Mouse (Mus musculus) cerebellum, adult 8-10 months (tissue): Measurements from ENCODE around the gene Aar2.
A peak's percentile ranks its signal among the peaks of the same experiment; 100 is the strongest.
"Not testable (repeated sequence)": the region's sequence is repeated elsewhere in the genome, so short reads cannot be mapped to it uniquely, and the experiment has no call there.

ENCODE experiments used
- DNase-seq: peaks from one replicate; pipeline ENCODE4 v3.0.0; 2022

Aar2 gene

GRCm38 (mm10) chr2:156547123-156547891, at the start of gene Aar2:
Aar2 (plus strand) TSS chr2:156547584.
- DNase-seq: peak; percentile 85

- peak; percentile 73 for DNase-seq
These were observed 49.5 kb upstream of the Aar2 start for GRCm38 (mm10) chr2:156497915-156498314.

DNA sequence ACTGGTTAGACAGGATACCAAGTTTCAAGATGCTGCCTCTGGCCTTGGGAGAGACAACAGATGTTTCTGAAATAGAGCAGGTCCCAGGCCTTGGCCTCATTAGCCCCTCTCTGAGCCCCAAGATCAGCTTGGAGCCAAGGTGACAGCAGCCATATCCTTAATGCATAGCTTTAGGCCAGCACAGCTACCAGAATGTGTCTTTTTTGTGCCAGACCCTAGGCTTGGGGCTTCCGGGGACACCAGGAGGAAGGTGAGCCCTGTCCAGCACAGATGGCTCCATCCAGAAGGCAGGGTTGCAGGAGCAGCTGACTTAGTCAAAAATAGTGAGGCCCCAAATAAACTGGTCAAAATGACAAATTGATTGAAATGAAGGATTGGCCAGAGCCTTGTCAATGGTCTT, 46.4 kb upstream of the Aar2 start:
- no peak for DNase-seq

GRCm38 (mm10) chr2:156505533-156505932, 41.9 kb upstream of the Aar2 start:
- DNase-seq: no peak

DNA sequence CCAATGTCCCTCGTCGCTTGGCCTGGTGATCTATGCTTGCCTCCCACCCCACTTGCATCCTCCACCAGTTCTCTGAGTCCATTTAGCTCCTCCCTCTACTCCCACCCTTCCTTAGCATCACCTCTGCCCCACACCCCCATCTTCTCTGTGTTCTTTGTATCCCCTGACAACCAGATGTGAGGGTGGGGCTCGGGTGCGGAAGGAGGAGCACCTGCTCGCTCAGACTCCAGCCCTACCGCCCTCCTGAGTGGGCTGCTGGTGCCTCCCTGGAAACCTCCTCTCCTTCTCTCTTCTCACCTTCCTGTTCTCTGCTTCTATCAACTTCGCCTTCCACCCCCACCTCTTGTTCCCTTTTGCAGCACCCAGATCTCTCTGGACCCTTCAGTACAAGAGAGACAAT, 35.4 kb upstream of the Aar2 start:
- DNase-seq: no peak

GRCm38 (mm10) chr2:156512561-156512960, 34.8 kb upstream of the Aar2 start:
- DNase-seq: no peak

DNA sequence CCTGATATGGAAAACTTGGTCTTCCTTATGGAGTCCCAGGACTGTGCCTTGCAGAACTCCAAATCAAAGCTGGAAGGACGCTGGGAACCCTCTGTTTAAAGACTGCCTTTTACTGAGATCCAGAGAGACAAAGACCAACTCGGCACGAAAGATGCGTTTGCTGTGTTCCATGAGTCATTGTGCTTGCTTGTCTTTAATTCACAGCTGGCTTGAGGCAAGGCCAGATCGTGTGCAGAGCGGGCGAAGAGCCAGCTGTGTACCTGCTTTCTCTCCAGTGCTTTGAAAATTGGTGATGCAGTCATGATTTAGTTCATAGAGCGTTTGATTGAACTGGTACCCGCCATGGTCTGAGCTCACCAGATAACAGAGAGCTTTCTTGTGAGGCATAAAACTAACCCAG, 32.3 kb upstream of the Aar2 start:
- no peak for DNase-seq

- peak; percentile 88 for DNase-seq
These were observed 31.7 kb upstream of the Aar2 start for GRCm38 (mm10) chr2:156515565-156516185.

DNA sequence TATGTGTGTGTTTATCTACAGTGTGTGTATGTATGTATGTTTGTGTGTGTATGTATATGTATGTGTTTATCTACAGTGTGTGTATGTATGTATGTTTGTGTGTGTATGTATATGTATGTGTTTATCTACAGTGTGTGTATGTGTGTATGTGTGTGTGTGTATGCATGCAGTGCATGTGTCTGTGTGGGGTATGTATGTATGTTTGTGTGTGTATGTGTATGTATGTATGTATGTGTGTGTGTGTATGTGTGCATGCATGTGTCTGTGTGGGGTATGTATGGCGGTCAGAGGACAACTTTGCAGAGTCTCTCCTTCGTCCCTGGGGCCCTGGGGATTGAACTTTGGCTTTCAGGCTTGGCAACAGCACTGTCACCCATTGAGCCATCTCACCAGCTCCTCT, 30.7 kb upstream of the Aar2 start:
- DNase-seq: not testable (repeated sequence)

GRCm38 (mm10) chr2:156518306-156518705, 29.1 kb upstream of the Aar2 start:
- DNase-seq: no peak

DNA sequence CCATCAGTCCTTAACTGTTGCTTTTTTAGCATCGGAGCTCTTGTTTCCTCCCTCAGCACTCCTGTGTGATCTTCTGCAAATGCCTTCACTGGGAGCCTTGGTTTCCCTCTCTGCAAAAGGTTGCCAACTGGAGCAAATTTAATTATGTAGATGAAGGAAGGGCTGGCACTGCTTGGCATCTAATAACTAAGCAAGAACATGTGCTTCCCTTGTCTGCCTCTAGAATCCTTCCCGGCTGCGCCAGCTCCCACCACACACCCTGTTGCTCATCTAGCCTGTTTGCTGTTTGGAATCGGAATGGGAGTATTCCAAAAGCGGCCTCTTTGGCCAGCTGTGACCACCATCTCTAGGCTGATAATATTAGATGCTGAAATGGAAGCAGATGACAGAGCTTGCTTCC, 27.8 kb upstream of the Aar2 start:
- DNase-seq: no peak

DNA sequence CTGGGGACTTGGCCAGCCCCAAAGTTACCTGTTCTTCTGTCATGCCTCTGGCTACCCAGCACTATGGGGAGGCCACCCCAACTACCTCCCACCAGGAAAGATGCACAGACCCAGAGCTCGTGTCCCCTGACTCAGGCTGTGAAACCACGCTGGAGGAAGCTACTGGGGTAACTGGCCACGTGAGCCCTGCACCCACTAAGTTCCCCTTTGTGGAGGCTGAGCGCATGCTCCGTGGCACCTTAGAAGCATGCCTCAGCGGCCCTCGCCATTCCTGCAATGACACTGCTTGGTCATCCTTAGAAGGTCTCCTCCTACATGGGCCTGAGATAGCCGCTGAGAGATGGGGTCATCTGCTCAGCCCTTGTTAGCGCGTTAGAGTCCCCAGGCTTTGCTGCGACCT, 24.4 kb upstream of the Aar2 start:
- no peak for DNase-seq

DNA sequence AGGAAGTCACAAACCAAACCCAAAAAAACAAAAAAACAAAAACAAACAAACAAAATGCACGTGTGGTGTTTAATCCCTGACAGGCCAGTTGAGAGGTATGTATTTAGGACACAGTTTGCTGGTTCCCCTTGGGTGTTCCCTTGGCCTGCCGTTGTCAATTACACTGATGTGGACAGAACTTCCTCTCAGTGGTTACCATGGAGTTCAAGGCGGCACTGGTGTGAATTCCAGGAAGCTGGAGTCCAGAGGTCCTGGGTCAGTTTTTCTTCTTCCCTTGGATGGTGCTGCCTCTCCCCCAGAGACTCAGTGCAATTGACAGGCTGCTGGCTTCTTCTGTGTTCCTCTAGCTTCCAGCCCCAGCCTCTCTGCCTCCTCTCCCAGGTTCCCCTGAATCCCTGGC, 23.3 kb upstream of the Aar2 start:
- DNase-seq: no peak

GRCm38 (mm10) chr2:156529726-156530125, 17.7 kb upstream of the Aar2 start:
- no peak for DNase-seq

DNA sequence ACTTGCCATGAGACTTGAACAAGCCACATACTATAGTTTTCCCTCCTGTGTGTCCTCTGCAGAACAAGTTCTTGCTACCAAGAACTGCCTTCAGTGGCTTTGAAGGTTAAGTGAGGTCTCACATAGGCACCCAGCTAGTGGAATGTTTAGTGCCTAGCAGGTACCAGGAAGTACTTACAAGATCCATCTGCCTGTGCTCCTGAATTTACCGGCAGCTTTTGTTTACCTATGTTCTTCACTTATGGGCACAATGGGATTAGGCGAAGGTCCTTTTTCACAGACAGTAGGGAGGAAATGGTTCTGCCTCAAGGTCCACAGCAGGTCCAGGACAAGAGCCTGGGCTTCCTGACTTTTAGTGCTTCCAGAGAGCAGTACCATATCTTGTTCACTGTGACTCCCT, 14.2 kb upstream of the Aar2 start:
- DNase-seq: no peak

DNA sequence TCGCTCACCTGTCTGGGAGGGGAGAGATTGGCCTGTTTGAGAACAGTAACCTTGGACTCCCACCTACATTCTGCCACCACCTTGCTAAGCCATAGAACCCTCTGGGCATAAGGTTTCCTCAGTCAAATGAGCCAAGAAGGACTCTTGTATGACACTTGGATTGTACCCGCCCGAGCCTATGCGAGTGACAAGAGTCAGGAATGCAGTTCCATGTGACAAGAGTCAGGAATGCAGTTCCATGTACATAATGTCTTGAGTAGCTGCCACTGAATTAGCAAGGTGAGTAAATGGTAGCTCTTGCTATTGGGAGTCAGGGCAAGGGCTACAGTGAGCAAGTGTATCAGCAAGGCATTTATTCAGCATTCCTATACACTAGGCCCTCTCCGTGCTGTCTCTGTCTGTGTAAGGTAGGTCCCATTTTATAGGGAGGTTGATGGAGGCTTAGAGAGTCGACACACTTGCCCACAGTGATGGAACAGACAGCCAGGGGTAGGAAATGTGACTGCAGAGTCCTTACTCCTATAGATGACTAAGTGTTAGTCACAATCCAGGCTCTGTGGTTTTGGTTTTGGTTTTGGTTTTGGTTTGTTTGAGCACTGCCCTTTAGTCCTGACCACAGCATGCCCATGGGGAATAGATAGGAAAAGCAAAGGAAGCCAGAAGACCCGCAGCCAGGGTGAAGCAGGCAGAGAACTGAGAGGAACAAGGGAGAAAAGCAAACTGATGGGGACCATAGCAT, 8.4 kb upstream of the Aar2 start:
- DNase-seq: no peak

DNA sequence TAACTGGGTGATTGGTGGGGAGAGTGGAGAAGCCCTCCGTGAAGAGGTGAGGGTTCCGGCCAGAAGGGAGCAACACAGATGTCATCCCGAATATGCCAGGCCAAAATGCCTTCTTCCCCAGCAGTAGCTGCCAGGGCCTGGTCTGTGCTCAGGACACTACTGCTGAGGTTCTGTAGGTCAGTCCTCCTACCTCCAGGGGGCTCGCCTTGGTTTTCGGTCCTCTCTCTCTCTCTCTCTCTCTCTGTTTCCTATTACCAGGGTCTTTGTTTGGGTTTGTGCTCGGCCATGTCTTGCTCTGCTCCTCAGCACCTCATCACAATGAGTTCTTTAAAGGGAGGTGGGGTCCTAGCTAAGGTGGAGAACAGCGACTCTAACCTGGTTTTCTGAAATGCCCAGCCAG, 6.4 kb upstream of the Aar2 start:
- no peak for DNase-seq

DNA sequence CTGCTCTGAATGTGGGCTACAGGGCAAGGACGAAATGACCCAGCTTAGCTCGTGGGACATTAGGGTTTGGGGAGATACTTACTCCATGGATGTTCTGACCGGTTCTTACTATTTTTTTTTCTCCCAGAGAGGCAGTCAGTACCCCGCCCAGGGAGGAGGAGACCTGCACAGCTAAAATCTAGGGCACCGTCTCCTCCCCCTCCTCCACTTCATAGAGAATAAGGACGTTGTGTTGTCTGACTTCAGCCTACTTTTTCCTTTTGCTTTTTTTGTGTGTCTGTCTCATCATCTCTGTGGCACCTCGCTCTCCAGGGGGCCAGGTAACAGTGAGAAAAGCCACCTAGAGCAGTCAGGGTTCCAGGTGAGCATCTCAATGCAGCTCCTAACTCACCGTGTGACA, 5.0 kb upstream of the Aar2 start:
- no peak for DNase-seq

DNA sequence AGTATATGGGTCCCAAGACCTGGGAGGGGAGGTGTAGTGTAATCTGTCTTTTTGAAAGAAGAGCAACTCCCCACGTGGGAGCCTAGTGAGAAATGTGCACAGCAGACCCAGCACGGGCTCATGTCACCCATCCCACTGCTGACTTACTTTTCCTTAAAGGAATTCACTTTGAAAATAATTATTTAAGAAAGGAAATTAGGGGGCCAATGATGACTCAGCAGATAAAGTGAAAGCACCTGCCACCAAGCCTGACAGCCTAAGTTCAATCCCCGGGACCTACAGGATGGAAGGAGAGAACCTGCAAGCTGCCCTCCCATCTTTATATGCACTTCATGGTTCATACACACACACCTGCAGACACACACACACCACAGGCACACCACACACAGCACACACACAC, 3.6 kb upstream of the Aar2 start:
- DNase-seq: no peak

DNA sequence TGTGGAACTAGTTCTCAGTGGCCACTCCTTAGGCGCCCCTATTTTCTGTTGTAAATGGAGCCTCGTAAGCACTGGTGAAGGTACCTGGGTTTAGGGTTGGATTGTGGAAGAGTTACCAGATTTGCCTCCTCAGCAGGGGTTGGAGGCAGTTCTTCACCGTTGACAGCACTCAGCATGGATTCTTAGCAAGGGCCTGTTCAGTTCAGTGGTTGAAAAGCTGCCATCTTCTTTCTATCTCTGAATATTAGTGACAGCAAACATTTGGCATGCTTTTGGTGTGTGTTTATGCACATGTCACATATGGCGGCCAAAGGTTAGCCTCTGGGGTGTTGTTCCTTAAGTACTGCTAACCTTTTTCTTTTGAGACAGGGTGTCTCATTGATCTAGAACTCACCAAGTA, 5.0 kb downstream of the Aar2 start:
- no peak for DNase-seq

DNA sequence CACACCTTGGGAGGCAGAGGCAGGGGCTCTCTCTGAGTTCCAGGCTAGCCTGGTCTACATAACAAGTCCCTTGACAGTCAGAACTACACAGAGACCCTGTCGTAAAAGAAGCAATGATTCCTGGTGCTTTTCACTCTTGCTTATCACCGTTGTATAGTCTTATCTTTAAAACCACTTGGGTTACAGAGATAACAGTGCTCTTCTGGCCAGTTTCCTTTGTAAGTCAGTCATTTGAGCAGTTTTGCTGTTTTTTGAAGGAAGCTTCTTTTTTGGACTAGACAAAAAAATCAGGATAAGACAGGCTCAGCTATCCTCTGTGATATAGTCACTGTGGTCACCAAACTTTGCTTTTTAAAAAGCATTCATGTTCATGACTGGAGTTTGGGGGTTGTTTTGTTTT, 14.4 kb downstream of the Aar2 start:
- DNase-seq: no peak

DNA sequence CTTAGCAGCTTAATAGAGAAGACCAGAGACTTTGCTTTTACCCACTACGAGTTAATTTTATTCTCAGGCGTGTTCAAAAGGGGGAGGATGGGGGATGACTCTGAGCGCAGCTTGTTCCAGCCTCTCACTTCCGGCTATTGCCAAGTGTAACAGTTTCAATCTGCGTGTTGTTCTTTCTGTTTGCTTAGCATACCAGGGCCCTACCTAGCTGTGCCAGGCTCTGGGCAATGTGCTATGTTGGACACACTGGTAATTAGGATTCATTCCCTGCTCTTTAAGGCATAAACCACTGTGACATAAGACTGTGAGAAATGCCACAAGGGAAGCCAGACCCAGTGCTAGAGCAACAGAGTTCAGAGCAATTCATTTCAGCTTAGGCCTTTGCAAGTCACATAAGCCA, 16.2 kb downstream of the Aar2 start:
- no peak for DNase-seq

- DNase-seq: peak; percentile 57
These were observed 19.1 kb downstream of the Aar2 start for GRCm38 (mm10) chr2:156566512-156566911.

- no peak for DNase-seq
These were observed 21.3 kb downstream of the Aar2 start for GRCm38 (mm10) chr2:156568647-156569046.
